29 mouse cellular contexts compared by ENCODE assay signal in genomic region chr12:105029890-105030289, GRCm38 (mm10). TPM values are rescaled to one million over a fixed set of nuclear protein-coding genes. Genes with fewer than 3 reads are reported as not detected.
DNase-seq lines count a peak whose midpoint lies in the region; ATAC-seq lines count a peak whose summit lies in the region.
"Had no signal": no experiment of that assay in that cellular context is flagged by ENCODE, and none has a peak within 500 bp of the region (broad histone marks: within the 10 kb centered on the region; RNA-seq: fewer than 3 reads in every experiment).

No protein-coding gene starts in this region.

- H3K27me3 ChIP-seq in erythroblast, embryonic 14.5 days (ENCODE audit: control insufficient read depth), result no peaks in the 10 kb centered on the region
- no peaks in the 10 kb centered on the region for H3K27me3 ChIP-seq in neural tube, embryonic 12.5 days (replicated peaks)
- no peaks in the 10 kb centered on the region for H3K27me3 ChIP-seq in neural tube, embryonic 15.5 days (replicated peaks)
- H3K27me3 ChIP-seq in liver, embryonic 13.5 days, result no peaks in the 10 kb centered on the region
- H3K27me3 ChIP-seq: embryonic facial prominence, embryonic 15.5 days; hindbrain, embryonic 13.5 days; limb, embryonic 12.5 days; midbrain, embryonic 12.5 days had no signal

- WGBS in neural tube, embryonic 12.5 days, result 89% methylated on average over 9 of the region's 9 CpGs
- 81% methylated on average over 9 of the region's 9 CpGs for WGBS in neural tube, embryonic 15.5 days
- 82% methylated on average over 9 of the region's 9 CpGs for WGBS in liver, embryonic 13.5 days (ENCODE audit: insufficient replicate concordance)
- 91% methylated on average over 9 of the region's 9 CpGs for WGBS in macrophage (ENCODE audit: missing documents)

- peaks cover under 1% of the 10 kb centered on the region for H3K9me3 ChIP-seq in erythroblast, embryonic 14.5 days (ENCODE audit: control insufficient read depth, low read length)
- H3K9me3 ChIP-seq in neural tube, embryonic 12.5 days, result no peaks in the 10 kb centered on the region
- H3K9me3 ChIP-seq in neural tube, embryonic 15.5 days (replicated peaks), result no peaks in the 10 kb centered on the region
- no peaks in the 10 kb centered on the region for H3K9me3 ChIP-seq in liver, embryonic 13.5 days (replicated peaks)
- H3K9me3 ChIP-seq: embryonic facial prominence, embryonic 10.5 days; embryonic facial prominence, embryonic 15.5 days; heart, embryonic 10.5 days; hindbrain, embryonic 13.5 days; limb, embryonic 12.5 days; midbrain, embryonic 12.5 days had no signal

- peak overlapping the region; percentile 79 for H3K4me3 ChIP-seq in erythroblast, embryonic 14.5 days (replicated peaks)
- no peak overlapping the region for H3K4me3 ChIP-seq in neural tube, embryonic 12.5 days
- no peak overlapping the region for H3K4me3 ChIP-seq in neural tube, embryonic 15.5 days (replicated peaks)
- peak overlapping the region; percentile 81 for H3K4me3 ChIP-seq in liver, embryonic 13.5 days (replicated peaks)
- no peak overlapping the region for H3K4me3 ChIP-seq in macrophage (ENCODE audit: inconsistent target)
- H3K4me3 ChIP-seq: embryonic facial prominence, embryonic 15.5 days had no signal

- H3K4me1 ChIP-seq in erythroblast, embryonic 14.5 days (ENCODE audit: control insufficient read depth), result peaks cover 77% of the 10 kb centered on the region
- H3K4me1 ChIP-seq in neural tube, embryonic 12.5 days, result peaks cover 28% of the 10 kb centered on the region
- H3K4me1 ChIP-seq in neural tube, embryonic 15.5 days, result peaks cover 39% of the 10 kb centered on the region
- peaks cover 72% of the 10 kb centered on the region for H3K4me1 ChIP-seq in liver, embryonic 13.5 days (replicated peaks)

- no peak overlapping the region for H3K9ac ChIP-seq in neural tube, embryonic 12.5 days
- H3K9ac ChIP-seq in neural tube, embryonic 15.5 days (replicated peaks), result no peak overlapping the region
- peak overlapping the region; percentile 89; the same call in 1 of the 2 replicates for H3K9ac ChIP-seq in liver, embryonic 13.5 days
- H3K9ac ChIP-seq: embryonic facial prominence, embryonic 15.5 days; midbrain, embryonic 12.5 days had no signal

- no peak overlapping the region for H3K27ac ChIP-seq in neural tube, embryonic 12.5 days
- H3K27ac ChIP-seq in neural tube, embryonic 15.5 days (replicated peaks), result no peak overlapping the region
- peak overlapping the region; percentile 99 for H3K27ac ChIP-seq in liver, embryonic 13.5 days
- H3K27ac ChIP-seq in macrophage, result 0 out of 2 replicates have a peak overlapping the region, but pooled peaks have one; percentile 89
- H3K27ac ChIP-seq: embryonic facial prominence, embryonic 15.5 days; hindbrain, embryonic 13.5 days; limb, embryonic 12.5 days; midbrain, embryonic 12.5 days had no signal

- 0 out of 2 replicates have a peak overlapping the region, but pooled peaks have one; percentile 94 for H3K4me2 ChIP-seq in neural tube, embryonic 12.5 days (replicated peaks)
- no peak overlapping the region for H3K4me2 ChIP-seq in neural tube, embryonic 15.5 days
- H3K4me2 ChIP-seq in liver, embryonic 13.5 days, result peak overlapping the region; percentile 92
- H3K4me2 ChIP-seq: embryonic facial prominence, embryonic 15.5 days had no signal

- H3K79me2 ChIP-seq in macrophage (ENCODE audit: inconsistent target), result peaks cover 56% of the 10 kb centered on the region

- DNase-seq in liver, embryonic 13.5 days, result no peak
- no peak for DNase-seq in kidney, postnatal 14 days
- no peak for DNase-seq in c-Kit-positive CD71-positive TER-119-positive erythroid progenitor cells, embryonic 14.5 days (ENCODE audit: low spot score)
- DNase-seq: adrenal gland, adult 2 months; cerebellum, adult 9-11 months; gastrocnemius, postnatal 14 days; heart, postnatal 4 days; kidney, adult 9 months; kidney, postnatal 10 days; layer of hippocampus, adult 9-11 months; lung, adult 18-20 months; lung, postnatal 14 days; right cerebral cortex, adult 18-20 months; thymus, adult 2 months; thymus, postnatal 36 days had no signal

- ATAC-seq in erythroblast, adult 5-6 weeks (replicated peaks; ENCODE audit: low FRiP score, poor library complexity, severe bottlenecking), result no peak
- ATAC-seq in neural tube, embryonic 12.5 days (ENCODE audit: low FRiP score, low read depth), result no peak
- no peak for ATAC-seq in neural tube, embryonic 15.5 days (ENCODE audit: low FRiP score)
- no peak for ATAC-seq in liver, embryonic 13.5 days (ENCODE audit: low read depth)
- ATAC-seq: activated CD4-positive, CD25-positive, alpha-beta regulatory T cell, adult 4 months; forebrain, embryonic 14.5 days; intestine, postnatal 0 days had no signal

- peaks cover 60% of the 10 kb centered on the region for H3K36me3 ChIP-seq in erythroblast, embryonic 14.5 days (ENCODE audit: control insufficient read depth)
- H3K36me3 ChIP-seq in neural tube, embryonic 12.5 days, result peaks cover 12% of the 10 kb centered on the region
- peaks cover 13% of the 10 kb centered on the region for H3K36me3 ChIP-seq in neural tube, embryonic 15.5 days
- peaks cover 26% of the 10 kb centered on the region for H3K36me3 ChIP-seq in liver, embryonic 13.5 days
- H3K36me3 ChIP-seq in macrophage (ENCODE audit: inconsistent target), result peaks cover 11% of the 10 kb centered on the region; the same call in 1 of the 2 replicates

RNA-seq across cellular contexts. Expression of gene Glrx5, which starts 2.6 kb away (rescaled TPM):
- polyA plus RNA-seq in erythroblast, embryonic 14.5 days (2012), result 218 and 245 TPM in 2 replicates
- 170 and 188 TPM in 2 replicates for total RNA-seq in erythroblast, adult 5-6 weeks (2015; ENCODE audit: low replicate concordance)
- total RNA-seq in erythroblast, adult 5-6 weeks (2017; ENCODE audit: low replicate concordance), result 146 and 233 TPM in 2 replicates
- 184 and 189 TPM in 2 replicates for polyA plus RNA-seq in neural tube, embryonic 12.5 days (2016; fragmentation: Nextera tagmentation; extraction: Ambion mirVana)
- 174 and 186 TPM in 2 replicates for polyA plus RNA-seq in neural tube, embryonic 15.5 days (2015; fragmentation: Nextera tagmentation; extraction: Ambion mirVana)
- polyA plus RNA-seq in liver, embryonic 13.5 days (2015; fragmentation: Nextera tagmentation; extraction: Ambion mirVana), result 591 and 653 TPM in 2 replicates
- 1 to 10 TPM in 20 of 26 experiments, under 1 TPM in 4, not detected in 2; 0.65 to 9.7 (median 2.2) TPM for total RNA-seq in macrophage (2018; cell fraction: chromatin; rRNA removed)
- total RNA-seq in macrophage (2018; cell fraction: cytosol; rRNA removed), result 10 to 100 TPM; 14.1 to 26.6 (median 18.8) TPM
- total RNA-seq in macrophage (2018; cell fraction: nucleus; rRNA removed), result 10 to 100 TPM in 3 of 26 experiments, 1 to 10 TPM in 23; 2.0 to 27.2 (median 7.0) TPM
- polyA plus RNA-seq in macrophage (2018), result 5.1 to 28.7 TPM (median 17.8 TPM) in 3 replicates

RNA-seq across cellular contexts. Expression of gene Syne3, which starts 20.3 kb away (rescaled TPM):
- polyA plus RNA-seq in erythroblast, embryonic 14.5 days (2012), result 1.2 and 1.3 TPM in 2 replicates
- total RNA-seq in erythroblast, adult 5-6 weeks (2015; ENCODE audit: low replicate concordance), result 4.8 and 5.6 TPM in 2 replicates
- 10.3 and 14.8 TPM in 2 replicates for total RNA-seq in erythroblast, adult 5-6 weeks (2017; ENCODE audit: low replicate concordance)
- polyA plus RNA-seq in neural tube, embryonic 12.5 days (2016; fragmentation: Nextera tagmentation; extraction: Ambion mirVana), result 0.06 and 0.17 TPM in 2 replicates
- 0.28 and 0.66 TPM in 2 replicates for polyA plus RNA-seq in neural tube, embryonic 15.5 days (2015; fragmentation: Nextera tagmentation; extraction: Ambion mirVana)
- 2.0 TPM in 2 replicates for polyA plus RNA-seq in liver, embryonic 13.5 days (2015; fragmentation: Nextera tagmentation; extraction: Ambion mirVana)
- 100 to 1,000 TPM in 3 of 26 experiments, 10 to 100 TPM in 21, 1 to 10 TPM in 2; 9.1 to 309 (median 31.2) TPM for total RNA-seq in macrophage (2018; cell fraction: chromatin; rRNA removed)
- 10 to 100 TPM in 13 of 26 experiments, 1 to 10 TPM in 13; 4.6 to 56.9 (median 12.5) TPM for total RNA-seq in macrophage (2018; cell fraction: cytosol; rRNA removed)
- 100 to 1,000 TPM in 1 of 26 experiments, 10 to 100 TPM in 15, 1 to 10 TPM in 10; 6.6 to 122 (median 16.8) TPM for total RNA-seq in macrophage (2018; cell fraction: nucleus; rRNA removed)
- 6.4 to 13.5 TPM (median 8.7 TPM) in 3 replicates for polyA plus RNA-seq in macrophage (2018)

Comparison
In these comparisons a context has a peak if more than half of its experiments do, and no peak if none do; other contexts are left out.
1. H3K4me3 ChIP-seq: peak in erythroblast, embryonic 14.5 days (single experiment) and liver, embryonic 13.5 days (single experiment); none in neural tube, embryonic 12.5 days (single experiment), neural tube, embryonic 15.5 days (single experiment) and macrophage (single experiment).
2. H3K27ac ChIP-seq: peak in liver, embryonic 13.5 days (single experiment) and macrophage (single experiment); none in neural tube, embryonic 12.5 days (single experiment) and neural tube, embryonic 15.5 days (single experiment).